Mouse (Mus musculus) neutrophil, adult 5-6 weeks (primary cell): ENCODE results near the gene Id3. TPM values are rescaled to one million over a fixed set of nuclear protein-coding genes. Genes with fewer than 3 reads are reported as not detected.
A peak's percentile ranks its signal among the peaks of the same experiment; 100 is the strongest.

ENCODE experiments used
- ATAC-seq: fragments of 151-379, 151-347 bp; 2 replicates; pipeline ENCODE4 v1.8.0; 2017; ENCODE audit warnings: mild to moderate bottlenecking, moderate TSS enrichment; ENCODE audit not compliant: insufficient number of reproducible peaks, poor library complexity, low FRiP score, severe bottlenecking; ENCODE audit errors: extremely low read depth
- total RNA-seq: library from RNA; stranded (forward); fragments of 200-1000 nt; gene quantifications from 2 replicates; pipeline ENCODE4 v1.2.3, GENCODE M21; 2017

Id3 gene
- total RNA-seq, 1 experiment from 2014 or later: 25.4 TPM

DNA sequence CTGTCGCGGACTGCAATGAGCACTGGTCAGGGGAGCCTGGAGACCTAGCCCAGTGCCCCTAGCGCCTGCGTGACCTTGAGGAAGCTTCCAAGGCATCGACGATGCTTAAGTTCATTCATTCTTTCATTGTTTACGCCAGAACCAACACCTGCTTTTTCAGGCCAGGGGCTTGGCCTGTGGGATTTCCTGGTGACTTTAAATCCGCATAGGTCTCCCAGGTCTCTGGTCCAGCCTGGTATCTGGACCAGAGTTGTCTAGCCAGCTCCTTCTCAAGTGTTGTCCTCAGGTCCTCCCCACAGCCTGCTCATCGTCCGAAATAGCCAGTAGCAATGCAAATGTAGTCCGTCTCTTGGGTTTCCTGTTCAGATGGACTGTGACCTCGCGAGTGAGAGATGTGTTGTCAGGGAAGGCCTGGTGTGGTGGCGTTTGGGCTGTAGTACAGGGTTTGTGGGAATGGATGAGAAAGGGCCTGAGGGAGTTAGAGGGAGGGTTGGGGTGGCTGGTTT lies 30.0 kb downstream of the Id3 start:
- ATAC-seq: no peak

- ATAC-seq: peak; percentile 36
Observed at GRCm38 (mm10) chr4:136174216-136175193, 31.2 kb downstream of the Id3 start.

GRCm38 (mm10) chr4:136176022-136176552 lies 32.8 kb downstream of the Id3 start:
- no peak for ATAC-seq

GRCm38 (mm10) chr4:136177244-136177611 lies 33.9 kb downstream of the Id3 start:
- ATAC-seq: no peak

DNA sequence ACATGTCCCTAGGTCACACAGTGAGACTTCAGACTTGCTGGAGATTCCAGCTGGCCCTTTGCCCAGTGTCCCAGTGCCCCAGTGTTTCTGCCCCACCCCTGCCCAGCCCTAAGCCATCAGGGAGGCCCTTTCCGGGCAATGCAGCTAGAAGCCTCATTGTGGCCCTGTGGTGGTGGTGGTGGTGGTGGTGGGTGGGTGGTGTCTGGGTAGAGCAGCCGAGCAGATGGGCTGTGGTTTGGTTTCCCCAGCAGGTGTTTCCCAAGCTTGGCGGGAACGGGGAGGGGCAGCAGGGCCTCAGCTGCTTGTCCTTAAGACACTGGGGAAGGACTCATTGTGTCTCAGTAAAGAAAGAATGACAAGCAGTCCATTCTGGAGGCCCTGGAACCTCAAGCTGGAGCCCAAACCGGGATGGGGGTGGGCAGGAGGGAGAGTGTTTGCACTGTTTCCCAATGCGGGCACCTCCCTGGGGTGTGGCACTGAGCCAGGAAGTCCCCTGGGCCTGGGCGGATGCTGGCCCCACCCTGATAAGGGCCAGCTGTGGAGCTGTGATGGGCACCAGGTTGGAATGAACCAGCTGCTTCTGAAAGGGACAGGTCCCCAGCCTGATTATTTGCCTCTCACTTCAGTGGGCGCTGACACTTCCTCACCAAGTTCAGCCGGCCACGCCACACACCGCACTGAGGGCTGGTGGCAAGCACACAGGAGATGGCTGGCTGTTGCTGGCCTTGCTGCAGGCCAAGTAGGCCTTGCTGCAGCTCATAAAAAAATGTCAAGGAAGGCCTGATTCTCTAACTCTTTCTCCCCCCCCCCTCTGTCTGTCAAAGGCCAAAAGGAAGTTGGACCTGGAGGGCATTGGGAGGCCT lies 34.5 kb downstream of the Id3 start:
- ATAC-seq: peak; percentile 16; the same call in 1 of the 2 replicates

DNA sequence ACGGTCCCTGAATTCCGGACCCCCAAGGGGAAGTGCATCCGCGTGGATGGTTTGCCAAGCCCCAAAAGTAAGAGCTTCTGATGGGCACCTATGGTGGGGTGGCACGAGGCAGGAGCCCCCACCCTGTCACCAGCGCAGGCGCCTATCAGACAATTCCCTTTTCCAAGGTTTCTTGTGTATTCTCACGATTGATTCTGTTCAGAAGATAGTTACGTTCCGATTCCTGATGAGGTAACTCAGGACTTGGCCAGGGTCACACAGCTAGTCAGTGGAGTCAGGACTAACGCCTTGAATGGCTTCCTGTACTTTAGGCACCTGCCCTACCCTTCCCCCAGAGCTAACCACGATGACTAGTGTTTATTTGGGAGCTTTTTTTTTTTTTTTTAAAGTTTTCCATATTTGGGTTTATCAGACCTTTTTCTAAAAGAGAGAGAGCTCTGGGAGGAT lies 35.2 kb downstream of the Id3 start:
- no peak for ATAC-seq

- ATAC-seq: no peak
Observed at GRCm38 (mm10) chr4:136179456-136179855, 36.2 kb downstream of the Id3 start.

GRCm38 (mm10) chr4:136179998-136180397 lies 36.7 kb downstream of the Id3 start:
- peak; percentile 66 for ATAC-seq

DNA sequence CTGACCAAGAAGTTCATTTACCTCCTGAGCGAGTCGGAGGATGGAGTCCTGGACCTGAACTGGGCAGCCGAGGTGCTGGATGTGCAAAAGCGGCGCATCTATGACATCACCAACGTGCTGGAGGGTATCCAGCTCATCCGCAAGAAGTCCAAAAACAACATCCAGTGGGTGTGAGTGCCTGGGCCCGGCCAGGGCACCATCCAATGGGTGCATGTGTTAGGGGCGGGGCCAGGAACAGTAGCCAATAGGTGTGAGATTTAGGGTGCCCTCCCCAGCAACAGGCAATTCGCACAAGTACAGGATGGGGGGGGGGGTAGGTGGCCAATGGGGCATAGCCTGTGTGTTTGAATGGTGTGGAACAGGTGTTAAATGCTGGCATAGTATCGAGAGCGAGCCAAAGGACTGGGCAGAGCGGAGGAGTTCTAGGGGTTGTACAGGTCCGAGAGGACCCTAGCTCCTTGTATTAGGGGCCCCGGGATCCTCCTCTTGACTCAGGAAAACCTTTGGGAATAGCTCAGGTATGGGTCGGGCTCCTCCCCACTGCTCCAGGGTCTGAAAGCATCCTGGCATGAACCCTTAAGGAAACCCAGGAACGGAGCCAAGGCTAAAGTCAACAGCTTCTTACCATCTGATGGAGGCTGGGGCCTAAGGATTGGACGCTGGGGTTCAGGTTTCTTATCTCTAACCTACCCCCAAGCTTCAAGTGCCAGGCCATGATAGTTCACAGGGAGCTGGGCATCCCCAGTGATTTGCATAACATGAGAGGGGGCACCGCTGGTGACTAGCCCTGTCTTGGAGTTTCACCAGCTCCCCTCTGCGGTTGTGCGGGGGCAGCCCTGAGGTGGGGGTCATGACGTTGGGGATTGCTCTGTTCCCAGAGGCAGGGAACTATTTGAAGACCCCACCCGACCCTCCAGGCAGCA lies 37.4 kb downstream of the Id3 start:
- peak; percentile 74 for ATAC-seq

- no peak for ATAC-seq
Observed at GRCm38 (mm10) chr4:136181367-136181766, 38.1 kb downstream of the Id3 start.

DNA sequence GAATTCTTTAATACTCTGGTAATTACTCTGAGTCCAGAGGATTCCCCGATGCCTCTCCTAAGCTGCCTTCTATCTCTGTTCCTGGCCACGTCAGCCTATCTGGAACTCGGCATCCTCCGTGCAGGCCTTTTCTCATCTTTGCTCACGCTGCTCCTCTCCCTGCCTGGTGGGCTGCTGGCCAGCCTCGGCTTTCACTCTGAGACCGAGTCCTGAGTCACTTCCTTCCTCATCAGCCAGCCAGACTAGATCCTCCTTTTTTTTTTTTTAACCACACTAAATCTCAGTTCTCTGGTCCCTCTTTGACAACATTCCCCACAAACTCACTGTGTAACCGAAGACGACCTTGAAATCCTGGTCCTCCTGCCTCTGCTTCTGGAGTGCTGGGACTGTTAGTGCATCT lies 42.1 kb downstream of the Id3 start:
- no peak for ATAC-seq

GRCm38 (mm10) chr4:136186315-136186714 lies 43.0 kb downstream of the Id3 start:
- ATAC-seq: no peak

GRCm38 (mm10) chr4:136186739-136187472 lies 43.6 kb downstream of the Id3 start:
- 0 out of 2 replicates have a peak, but pooled peaks have one; percentile 18 for ATAC-seq

DNA sequence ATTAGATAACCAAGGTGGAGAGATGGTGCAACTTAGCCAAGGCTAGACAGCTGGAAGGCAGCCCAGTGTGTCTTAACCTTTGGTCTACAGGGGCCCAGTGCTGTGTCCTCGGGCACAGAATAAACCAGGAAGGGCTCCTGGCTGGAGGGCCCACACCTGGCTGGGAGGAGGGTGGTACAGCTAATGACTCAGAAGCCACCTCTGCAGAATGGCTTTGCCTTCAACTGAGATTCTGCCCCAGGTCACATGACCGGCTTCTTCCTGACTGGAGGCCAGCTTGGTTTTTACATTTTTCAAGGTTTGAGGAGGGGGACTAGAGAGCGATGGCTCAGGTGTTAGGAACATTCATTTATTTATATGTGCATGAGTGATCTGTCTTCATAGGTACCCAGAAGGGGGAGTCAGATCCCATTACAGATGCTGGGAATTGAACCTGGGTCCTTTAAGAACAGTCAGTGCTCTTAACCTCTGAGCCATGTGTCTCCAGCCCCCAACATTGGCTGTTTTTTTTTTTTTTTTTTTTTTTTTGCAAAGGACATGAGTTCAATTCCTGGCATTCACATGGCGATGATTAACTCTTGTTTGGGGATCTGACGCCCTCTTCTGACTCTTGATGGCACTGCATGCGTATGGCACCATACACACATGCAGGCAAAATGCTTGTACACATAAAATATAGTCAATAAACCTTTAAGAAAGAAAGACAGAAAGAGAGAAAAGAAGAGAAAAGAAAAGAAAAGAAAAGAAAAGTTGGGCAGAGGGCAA lies 45.9 kb downstream of the Id3 start:
- ATAC-seq: peak; percentile 30; the same call in 1 of the 2 replicates

- ATAC-seq: no peak
Observed at GRCm38 (mm10) chr4:136189912-136190311, 46.6 kb downstream of the Id3 start.

- ATAC-seq: no peak
Observed at GRCm38 (mm10) chr4:136193571-136193970, 50.3 kb downstream of the Id3 start.

GRCm38 (mm10) chr4:136195029-136195428 lies 51.7 kb downstream of the Id3 start:
- no peak for ATAC-seq
